Mouse (Mus musculus): ENCODE measurements around the gene Itga3. TPM values are rescaled to one million over a fixed set of nuclear protein-coding genes. Genes with fewer than 3 reads are reported as not detected.

Gene Itga3
- polyA plus RNA-seq, 1 experiment, result 2.5 TPM

DNA sequence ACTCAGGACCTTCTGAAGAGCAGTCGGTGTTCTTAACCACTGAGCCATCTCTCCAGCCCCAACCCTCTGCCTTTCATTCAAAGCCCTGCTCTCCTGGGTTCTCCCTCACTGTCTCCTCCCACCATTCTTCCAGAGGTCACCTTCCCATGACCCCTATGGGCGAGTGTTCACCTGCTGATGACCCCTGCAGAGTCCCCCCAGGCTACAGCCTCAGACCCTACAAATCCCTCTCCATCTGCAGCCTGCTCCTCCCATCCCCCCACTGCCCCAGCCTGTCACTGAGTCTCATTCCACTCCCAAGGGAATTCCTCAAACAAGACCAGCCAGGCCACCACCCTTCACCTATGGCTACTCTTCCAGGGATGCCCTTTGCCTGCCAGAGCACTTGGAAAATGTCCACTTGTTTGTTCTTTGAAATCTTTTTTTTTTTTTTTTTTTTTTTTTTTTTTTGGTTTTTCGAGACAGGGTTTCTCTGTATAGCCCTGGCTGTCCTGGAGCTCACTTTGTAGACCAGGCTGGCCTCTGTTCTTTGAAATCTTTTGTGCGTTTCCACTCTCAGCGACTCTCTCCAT lies 8.3 kb upstream of the Itga3 start:
- H3K27ac ChIP-seq (replicated peaks; ENCODE audit: low read depth, low read length), result no peak overlapping the region
- no peak overlapping the region for H3K4me3 ChIP-seq (ENCODE audit: insufficient read depth, low read depth, low read length)
- peaks cover 17% of the 10 kb centered on the region for H3K4me1 ChIP-seq (ENCODE audit: control insufficient read depth, insufficient read depth, insufficient read length, low read length)

DNA sequence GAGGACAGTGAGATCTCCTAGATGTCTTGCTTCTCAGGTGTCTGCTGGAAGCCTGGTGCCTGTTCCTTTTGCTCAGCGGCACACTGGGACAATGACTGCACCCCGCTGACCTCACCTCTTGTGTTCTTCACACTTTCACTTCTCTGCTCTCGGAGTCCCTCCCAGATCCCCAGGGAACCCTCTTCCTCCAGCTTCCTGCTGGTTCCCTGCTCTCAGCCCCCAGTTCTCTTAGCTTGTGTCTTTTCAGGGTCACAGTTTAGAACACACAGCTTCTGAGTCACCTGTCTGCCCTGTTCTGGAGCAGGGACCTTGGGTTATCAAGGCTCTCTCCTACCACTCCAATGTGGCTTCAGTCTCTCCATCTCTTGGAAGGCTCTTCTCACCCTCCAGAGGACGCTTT lies 7.6 kb upstream of the Itga3 start:
- H3K4me3 ChIP-seq (ENCODE audit: insufficient read depth, low read depth, low read length), result no peak overlapping the region
- peaks cover 20% of the 10 kb centered on the region for H3K4me1 ChIP-seq (ENCODE audit: control insufficient read depth, insufficient read depth, insufficient read length, low read length)
- H3K27ac ChIP-seq (replicated peaks; ENCODE audit: low read depth, low read length), result no peak overlapping the region

DNA sequence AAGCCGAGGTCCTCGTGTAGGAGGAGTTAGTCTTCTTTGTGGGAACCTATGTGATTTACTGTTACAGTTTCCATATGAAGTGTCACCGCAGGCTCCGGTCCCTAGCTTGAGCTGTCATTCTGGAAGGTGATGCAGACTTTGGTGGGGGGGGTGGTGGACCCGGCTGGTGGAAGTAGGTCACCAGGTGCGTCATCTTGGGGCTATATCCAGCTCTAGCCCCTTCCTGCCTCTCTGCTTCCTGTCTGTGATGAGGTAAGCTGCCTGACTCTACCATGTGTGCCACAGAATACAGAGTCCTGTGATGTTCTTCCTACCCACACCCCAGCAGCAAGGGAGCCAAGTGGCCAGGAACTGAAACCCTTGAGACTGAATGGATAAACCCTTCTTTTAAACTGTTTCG lies 6.3 kb upstream of the Itga3 start:
- Histone ChIP-seq H3K4me1 (ENCODE audit: control insufficient read depth, insufficient read depth, insufficient read length, low read length) (peaks cover 20% of the 10 kb centered on the region), H3K27ac (replicated peaks; ENCODE audit: low read depth, low read length) (no peak overlapping the region), H3K4me3 (ENCODE audit: insufficient read depth, low read depth, low read length) (no peak overlapping the region)

DNA sequence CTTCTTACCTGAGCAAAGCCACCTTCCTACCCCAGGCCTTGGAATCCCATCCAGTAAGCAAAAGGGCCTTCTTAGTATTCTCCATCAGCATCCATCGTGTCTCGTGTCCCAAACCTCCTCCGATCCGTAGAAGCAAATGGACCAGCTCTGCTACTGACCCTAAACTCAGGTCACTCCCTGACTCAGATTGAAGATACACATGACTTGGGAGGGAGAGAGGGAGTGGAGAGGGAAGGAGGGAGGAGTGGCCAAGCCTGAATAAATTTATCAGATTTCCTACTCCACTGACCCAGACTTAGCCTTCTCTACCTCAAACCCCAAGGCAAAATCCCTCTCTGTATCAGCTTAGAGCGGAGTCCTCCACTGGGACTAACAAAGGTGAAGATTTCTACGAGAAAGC lies 4.2 kb upstream of the Itga3 start:
- H3K4me3 ChIP-seq (ENCODE audit: insufficient read depth, low read depth, low read length), result no peak overlapping the region
- no peak overlapping the region for H3K27ac ChIP-seq (replicated peaks; ENCODE audit: low read depth, low read length)
- peaks cover 14% of the 10 kb centered on the region; the same call in 1 of the 2 replicates for H3K4me1 ChIP-seq (ENCODE audit: control insufficient read depth, insufficient read depth, insufficient read length, low read length)

DNA sequence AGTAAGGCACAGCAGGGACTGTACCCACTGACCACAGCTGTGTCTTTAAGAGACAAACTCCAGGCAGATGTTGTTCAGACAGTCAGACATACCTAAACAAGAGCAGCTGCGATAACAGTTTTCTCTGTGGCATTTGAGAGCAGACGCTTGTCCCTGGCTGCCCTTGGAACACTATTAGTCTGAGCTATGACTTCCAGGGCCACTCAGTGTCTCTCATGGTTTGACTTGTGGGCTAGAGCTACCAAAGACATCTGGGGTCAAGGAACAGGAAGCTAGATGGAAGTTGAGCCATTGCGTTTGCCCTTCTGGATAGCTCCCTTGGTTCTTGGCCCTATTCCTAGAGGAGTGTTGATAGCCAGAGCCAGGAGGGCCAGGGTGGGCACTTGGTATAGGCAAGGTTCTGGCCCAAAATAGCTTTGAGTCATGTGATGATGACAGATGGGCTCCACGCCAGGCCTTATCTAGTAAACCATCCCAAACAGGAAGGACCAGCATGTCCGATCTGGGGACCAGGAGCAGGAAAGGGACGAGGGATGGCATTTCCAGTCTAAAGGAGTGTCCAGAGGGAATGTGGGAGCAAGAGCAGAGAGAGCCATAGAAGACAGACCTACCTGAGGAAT lies 2.8 kb upstream of the Itga3 start:
- H3K4me1 ChIP-seq (ENCODE audit: control insufficient read depth, insufficient read depth, insufficient read length, low read length), result peaks cover 10% of the 10 kb centered on the region; the same call in 1 of the 2 replicates
- no peak overlapping the region for H3K27ac ChIP-seq (replicated peaks; ENCODE audit: low read depth, low read length)
- no peak overlapping the region for H3K4me3 ChIP-seq (ENCODE audit: insufficient read depth, low read depth, low read length)

DNA sequence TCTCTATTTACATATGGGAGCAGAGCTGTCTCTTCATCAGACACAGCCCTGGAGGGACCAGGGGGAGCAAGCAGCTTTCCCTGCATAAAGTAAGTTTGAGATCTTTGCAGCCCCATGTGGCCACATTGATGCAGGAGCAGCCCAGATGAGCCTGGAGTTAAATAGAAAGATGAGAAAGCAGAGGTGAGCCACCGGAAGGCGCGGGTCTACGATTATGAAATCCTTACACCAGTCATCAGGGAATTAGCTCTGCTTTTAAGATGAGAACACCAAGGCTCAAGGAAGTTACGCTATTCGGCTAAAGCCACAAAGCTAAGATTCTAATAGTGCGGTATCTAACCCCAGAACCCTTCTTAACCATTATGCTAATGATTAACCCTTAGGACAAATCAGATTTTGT lies 1.4 kb upstream of the Itga3 start:
- Histone ChIP-seq H3K4me1 (ENCODE audit: control insufficient read depth, insufficient read depth, insufficient read length, low read length) (peaks cover 10% of the 10 kb centered on the region; the same call in 1 of the 2 replicates), H3K27ac (replicated peaks; ENCODE audit: low read depth, low read length) (no peak overlapping the region), H3K4me3 (ENCODE audit: insufficient read depth, low read depth, low read length) (no peak overlapping the region)

DNA sequence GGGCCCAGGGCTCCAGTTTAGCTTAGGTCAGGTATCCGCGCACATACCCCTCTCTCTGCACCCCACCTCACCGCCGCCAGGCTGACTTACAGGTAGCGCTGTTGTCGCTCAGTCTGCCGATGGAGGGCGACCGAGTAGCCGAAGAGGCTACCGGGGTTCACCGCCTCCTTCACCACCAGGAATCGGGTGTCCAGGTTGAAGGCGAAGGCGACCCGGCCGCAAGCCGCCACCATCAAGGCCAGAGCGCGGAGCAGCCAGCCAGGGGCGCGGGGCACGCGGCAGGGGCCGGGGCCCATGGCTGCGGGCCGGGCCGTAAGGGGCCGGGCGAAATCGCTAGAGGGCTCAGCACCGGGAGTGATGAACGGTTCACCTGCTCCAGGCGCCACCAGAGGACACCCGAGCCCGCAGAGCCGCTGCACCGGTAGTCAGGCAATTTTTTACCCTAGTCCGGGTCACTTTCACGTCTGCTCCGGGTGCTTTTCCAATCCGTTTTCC lies 513 bp downstream of the Itga3 start:
- Histone ChIP-seq H3K4me3 (ENCODE audit: insufficient read depth, low read depth, low read length) (peak overlapping the region; percentile 86), H3K27ac (replicated peaks; ENCODE audit: low read depth, low read length) (peak overlapping the region; percentile 71), H3K4me1 (ENCODE audit: control insufficient read depth, insufficient read depth, insufficient read length, low read length) (peaks cover 10% of the 10 kb centered on the region; the same call in 1 of the 2 replicates)

DNA sequence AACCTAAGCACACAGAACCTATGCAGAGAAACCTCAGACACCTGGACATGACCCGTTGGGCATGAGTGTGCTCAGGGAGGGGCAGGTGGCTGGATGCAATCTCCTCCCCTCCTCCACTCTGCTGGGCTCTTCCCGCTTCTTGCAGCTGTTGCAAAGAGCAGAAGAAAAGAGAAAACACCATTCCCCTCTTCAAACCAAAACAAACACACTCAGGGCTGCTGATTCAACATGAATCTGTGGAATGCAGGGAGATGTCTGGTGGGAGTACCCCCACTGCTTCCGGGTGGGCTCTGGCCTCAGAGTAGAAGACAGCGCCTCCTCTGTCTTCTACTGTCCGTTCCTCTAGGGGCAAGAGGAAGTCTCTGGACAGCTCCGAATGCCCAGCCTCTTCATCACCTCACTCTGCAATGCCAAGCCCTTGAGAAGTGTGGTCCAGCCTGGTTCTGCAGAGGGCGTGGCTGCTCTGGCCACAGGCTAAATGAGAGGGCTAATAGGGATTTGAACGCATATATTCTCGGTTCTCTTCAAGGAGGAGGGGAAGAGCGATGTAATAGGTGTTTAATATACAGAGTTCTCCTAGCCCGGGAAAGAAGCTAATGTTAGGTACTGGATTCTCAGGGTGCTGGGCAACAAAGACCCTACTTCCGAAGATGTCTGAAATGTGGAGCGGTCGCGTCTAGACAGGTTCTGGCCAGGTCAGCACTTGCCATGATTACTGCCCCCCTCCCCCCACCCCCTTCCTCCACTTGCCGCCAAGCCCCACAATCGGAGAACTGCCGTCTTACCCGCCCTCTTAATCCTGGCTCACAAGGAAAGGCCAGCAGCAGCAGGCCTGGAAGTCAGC lies 1.2 kb downstream of the Itga3 start:
- Histone ChIP-seq H3K27ac (replicated peaks; ENCODE audit: low read depth, low read length) (no peak overlapping the region), H3K4me3 (ENCODE audit: insufficient read depth, low read depth, low read length) (peak overlapping the region; percentile 86), H3K4me1 (ENCODE audit: control insufficient read depth, insufficient read depth, insufficient read length, low read length) (peaks cover 10% of the 10 kb centered on the region; the same call in 1 of the 2 replicates)

DNA sequence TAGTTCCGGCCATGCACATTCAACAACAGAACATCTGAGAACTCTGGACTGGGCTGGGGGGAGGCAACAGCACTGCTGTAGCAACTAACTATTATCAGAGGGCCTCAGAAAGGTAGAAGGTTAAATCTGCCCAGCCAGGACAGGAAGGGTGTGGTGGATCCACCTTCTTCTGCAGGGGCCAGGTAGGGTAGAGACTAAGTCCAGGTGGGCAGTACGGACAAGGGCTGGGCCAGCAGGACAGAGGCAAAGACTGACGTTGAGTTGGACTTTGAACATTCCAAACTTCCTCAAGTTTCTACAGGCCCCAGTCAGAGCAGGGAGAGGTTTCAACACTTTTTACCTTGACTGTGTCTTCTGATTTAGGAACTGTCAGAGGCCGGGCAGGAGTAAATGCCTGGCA lies 1.9 kb downstream of the Itga3 start:
- peaks cover 8% of the 10 kb centered on the region; the same call in 1 of the 2 replicates for H3K4me1 ChIP-seq (ENCODE audit: control insufficient read depth, insufficient read depth, insufficient read length, low read length)
- no peak overlapping the region for H3K27ac ChIP-seq (replicated peaks; ENCODE audit: low read depth, low read length)

DNA sequence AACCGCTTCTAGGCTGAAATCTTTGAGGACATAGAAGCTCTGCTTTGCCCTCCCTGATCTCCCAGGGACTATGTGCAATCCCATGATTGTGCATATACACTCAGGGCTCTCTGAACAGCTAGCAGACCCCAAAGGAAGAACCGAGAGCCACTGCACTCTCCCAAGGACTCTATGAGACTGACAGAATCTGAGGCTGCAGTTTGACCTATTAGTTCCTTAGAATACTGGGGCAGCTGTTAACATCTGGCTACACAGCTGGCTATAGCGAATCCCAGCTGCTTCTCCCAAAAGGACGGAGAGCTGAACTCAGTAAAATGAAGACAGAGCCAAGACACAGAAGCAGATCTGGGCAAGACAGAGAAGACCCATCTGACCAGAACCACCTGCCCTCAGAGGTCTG lies 2.8 kb downstream of the Itga3 start:
- no peak overlapping the region for H3K4me3 ChIP-seq (ENCODE audit: insufficient read depth, low read depth, low read length)
- H3K27ac ChIP-seq (replicated peaks; ENCODE audit: low read depth, low read length), result no peak overlapping the region
- 0 out of 2 replicates have a peak, but pooled peaks cover under 1% of the 10 kb centered on the region for H3K4me1 ChIP-seq (ENCODE audit: control insufficient read depth, insufficient read depth, insufficient read length, low read length)

More for the DNA sequence above, 1.9 kb downstream of the Itga3 start:
- no peak overlapping the region for H3K4me3 ChIP-seq (ENCODE audit: insufficient read depth, low read depth, low read length)

DNA sequence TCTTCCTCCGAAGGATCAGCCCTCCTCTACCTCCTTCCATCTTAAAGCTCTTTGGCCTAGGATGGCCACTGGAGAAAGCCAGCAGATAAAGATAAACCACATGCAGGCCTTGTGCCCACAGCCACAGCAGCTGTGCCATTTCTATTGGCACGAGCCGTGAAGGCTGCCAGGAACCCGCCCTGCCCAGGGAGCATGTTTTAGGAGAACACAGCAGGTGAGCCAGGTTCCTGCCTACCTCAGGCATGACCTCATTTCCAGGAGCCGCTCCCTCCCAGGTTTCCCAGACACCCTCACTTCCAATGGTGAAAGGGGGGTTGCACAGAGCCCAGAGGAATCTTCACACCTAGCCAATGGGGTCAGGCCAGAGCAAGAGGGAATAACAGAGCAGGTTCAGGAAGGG lies 3.8 kb downstream of the Itga3 start:
- H3K4me3 ChIP-seq (ENCODE audit: insufficient read depth, low read depth, low read length), result no peak overlapping the region
- H3K4me1 ChIP-seq (ENCODE audit: control insufficient read depth, insufficient read depth, insufficient read length, low read length), result no peaks in the 10 kb centered on the region
- H3K27ac ChIP-seq (replicated peaks; ENCODE audit: low read depth, low read length), result no peak overlapping the region

DNA sequence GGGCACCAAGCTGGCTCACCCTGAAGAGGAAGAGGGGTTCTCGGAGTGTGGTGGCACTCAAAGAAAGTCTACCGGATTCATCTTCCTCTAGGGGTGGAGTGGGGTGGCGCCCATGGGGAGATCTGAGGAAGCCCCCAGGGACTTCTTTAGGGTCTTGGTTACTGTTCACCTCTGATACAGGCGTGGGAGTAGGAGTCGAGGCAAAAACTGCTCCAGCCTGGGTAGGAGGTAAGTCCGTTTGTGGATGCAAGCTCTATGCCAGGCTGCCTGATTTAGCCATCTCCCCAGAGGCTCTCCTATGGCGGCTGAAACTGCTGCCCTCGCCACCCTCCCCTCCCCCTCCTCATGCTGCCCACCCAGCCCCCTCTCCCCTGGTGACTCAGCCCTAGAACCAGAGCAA lies 4.5 kb downstream of the Itga3 start:
- Histone ChIP-seq H3K27ac (replicated peaks; ENCODE audit: low read depth, low read length) (no peak overlapping the region), H3K4me1 (ENCODE audit: control insufficient read depth, insufficient read depth, insufficient read length, low read length) (no peaks in the 10 kb centered on the region), H3K4me3 (ENCODE audit: insufficient read depth, low read depth, low read length) (no peak overlapping the region)

DNA sequence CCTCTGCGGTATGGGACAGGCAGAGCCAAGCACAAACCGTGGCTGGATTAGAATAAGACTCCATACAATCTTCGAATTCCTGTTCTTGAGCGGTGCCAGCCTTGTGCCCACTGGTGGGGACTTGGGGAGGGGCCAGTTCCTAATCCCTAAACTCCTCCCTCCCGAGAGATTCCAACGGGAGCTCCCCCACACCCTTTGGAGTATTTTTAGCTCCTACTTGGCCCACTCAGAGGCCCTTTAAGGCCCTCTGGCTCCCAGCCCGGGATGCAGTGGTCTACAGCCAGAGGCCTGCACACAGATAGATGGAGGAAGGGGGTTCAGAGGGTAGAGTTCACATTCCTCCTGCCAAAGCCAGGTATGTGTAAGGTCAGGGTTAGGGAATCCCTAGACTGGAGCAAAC lies 5.3 kb downstream of the Itga3 start:
- Histone ChIP-seq H3K27ac (replicated peaks; ENCODE audit: low read depth, low read length) (no peak overlapping the region), H3K4me1 (ENCODE audit: control insufficient read depth, insufficient read depth, insufficient read length, low read length) (no peaks in the 10 kb centered on the region), H3K4me3 (ENCODE audit: insufficient read depth, low read depth, low read length) (no peak overlapping the region)

DNA sequence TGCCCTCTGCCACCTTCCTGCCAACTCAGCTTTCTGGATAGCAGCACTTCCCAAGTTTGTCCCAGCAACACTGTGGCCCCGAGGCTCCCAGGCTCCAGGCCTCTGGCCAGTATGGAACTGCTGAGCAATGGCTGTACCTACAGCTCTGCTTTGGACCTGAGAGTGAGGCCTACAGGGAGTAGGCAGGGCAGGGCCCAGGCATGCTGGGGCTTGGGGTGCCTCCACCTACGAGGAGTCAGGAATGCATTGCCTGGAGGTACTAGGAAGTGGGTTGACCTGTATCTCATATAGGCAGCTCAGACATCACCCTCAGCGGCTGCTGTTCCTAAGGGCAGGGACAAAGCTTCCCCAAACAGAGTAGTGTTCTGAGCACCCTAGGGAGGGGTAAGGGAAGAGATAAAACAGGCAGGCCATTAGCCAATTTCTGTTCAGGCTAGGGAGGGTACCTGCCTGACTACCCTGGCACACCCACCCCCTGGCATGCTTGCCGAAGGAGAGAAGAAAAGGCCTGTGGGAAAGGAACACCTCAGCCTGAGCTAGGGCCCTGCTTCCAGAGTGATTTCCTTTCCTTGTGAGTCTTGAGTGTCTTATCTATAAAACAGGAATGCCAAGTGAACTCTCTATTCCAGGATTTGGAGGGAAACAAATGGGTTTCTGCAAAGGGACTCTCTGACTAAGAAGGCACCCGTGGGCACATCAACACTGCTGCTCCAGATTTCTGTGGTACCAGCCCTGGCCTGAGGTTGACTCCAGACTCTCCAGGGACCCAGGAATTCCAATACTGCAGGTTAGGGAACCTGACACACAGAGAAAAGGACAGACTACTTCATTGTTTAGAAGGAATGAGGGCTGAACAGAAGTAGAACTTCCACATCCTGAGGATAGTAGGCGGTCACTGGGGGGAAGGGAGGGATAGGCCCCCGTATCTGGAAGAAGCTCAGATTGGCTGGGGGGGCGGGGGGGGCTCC lies 6.2 kb downstream of the Itga3 start:
- H3K4me1 ChIP-seq (ENCODE audit: control insufficient read depth, insufficient read depth, insufficient read length, low read length), result no peaks in the 10 kb centered on the region
- H3K27ac ChIP-seq (replicated peaks; ENCODE audit: low read depth, low read length), result no peak overlapping the region

More for the DNA sequence above, 6.2 kb downstream of the Itga3 start:
- H3K4me3 ChIP-seq (ENCODE audit: insufficient read depth, low read depth, low read length), result no peak overlapping the region

Data from brown adipose tissue, adult 24 weeks (tissue).